Mouse (Mus musculus) thymus, postnatal 10 days (tissue): Measurements from ENCODE around the gene Prl2a1.
"Not testable (repeated sequence)": the region's sequence is repeated elsewhere in the genome, so short reads cannot be mapped to it uniquely, and the experiment has no call there.

Experiments used
- DNase-seq, 2 experiments: peaks; one replicate each; pipeline ENCODE4 v3.0.0; 2021; ENCODE audit warnings: low spot score in 2 of 2

Prl2a1 gene

GRCm38 (mm10) chr13:27801354-27801753 is at the start of gene Prl2a1:
Prl2a1 (plus strand) TSS chr13:27801654.
- no peak for DNase-seq

GRCm38 (mm10) chr13:27780704-27781103 is 20.8 kb upstream of the Prl2a1 start, which contains the start of gene Prl7c1:
Prl7c1 (minus strand) TSS chr13:27780804.
- not testable (repeated sequence) for DNase-seq

- no peak for DNase-seq
Observed at GRCm38 (mm10) chr13:27799303-27799702, 2.2 kb upstream of the Prl2a1 start.

GRCm38 (mm10) chr13:27802765-27803164 is 1.3 kb downstream of the Prl2a1 start:
- no peak for DNase-seq

GRCm38 (mm10) chr13:27849042-27849441 is 47.6 kb downstream of the Prl2a1 start, which contains the start of gene Prl2c1:
Prl2c1 (plus strand) TSS chr13:27849342.
- no peak for DNase-seq
